In the genomic region with DNA sequence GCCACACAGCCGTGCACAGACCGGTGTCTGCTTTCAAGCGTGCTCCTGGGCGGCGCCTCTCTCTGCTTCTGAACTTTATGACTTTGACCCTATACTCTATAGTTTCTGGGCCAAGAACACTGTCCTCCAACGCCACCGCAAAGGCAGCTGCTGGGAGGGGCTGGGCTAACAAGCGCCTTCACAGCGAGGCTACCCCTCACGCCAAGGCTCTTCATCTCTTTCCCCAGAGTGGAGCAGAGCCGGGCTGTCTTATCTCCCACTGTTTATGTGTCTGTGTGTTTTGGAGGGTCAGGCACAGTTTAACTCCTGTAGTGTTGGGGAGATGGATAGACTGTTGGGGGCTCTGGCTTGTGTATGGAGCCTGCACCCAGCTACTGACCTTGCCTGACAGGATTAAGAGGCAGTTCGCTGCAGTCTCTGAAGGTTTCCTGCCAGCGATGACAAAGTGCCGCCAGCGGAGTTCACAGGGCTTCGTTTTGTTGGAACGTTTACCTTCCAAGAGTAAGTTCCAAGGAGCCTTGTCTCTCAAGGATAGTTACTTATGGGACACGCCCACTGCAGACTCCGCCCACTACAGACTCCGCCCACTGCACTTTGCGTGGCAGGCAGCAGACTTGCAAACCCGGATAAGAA, we compare ENCODE assay signal across 9 mouse cellular contexts. TPM values are rescaled to one million over a fixed set of nuclear protein-coding genes. Genes with fewer than 3 reads are reported as not detected.
DNase-seq lines count a peak whose midpoint lies in the region; ATAC-seq and TF ChIP-seq lines count a peak whose summit lies in the region.
"Had no signal": no experiment of that assay in that cellular context is flagged by ENCODE, and none has a peak within 500 bp of the region (broad histone marks: within the 10 kb centered on the region; RNA-seq: fewer than 3 reads in every experiment).

No protein-coding gene starts in this region.

- no peak for TF ChIP-seq CTCF in intestine, postnatal 0 days (IDR thresholded peaks at IDR 0.05; ENCODE audit: low read depth)

- peaks cover 29% of the 10 kb centered on the region for H3K4me1 ChIP-seq in heart, embryonic 12.5 days (replicated peaks)
- H3K4me1 ChIP-seq in intestine, postnatal 0 days (replicated peaks; ENCODE audit: control insufficient read depth, insufficient read depth, low read length), result peaks cover 11% of the 10 kb centered on the region; the same call in 1 of the 2 replicates

- no peaks in the 10 kb centered on the region for H3K36me3 ChIP-seq in heart, embryonic 12.5 days
- H3K36me3 ChIP-seq in intestine, postnatal 0 days (ENCODE audit: control insufficient read depth, insufficient read depth), result no peaks in the 10 kb centered on the region

- ATAC-seq in heart, embryonic 12.5 days (ENCODE audit: insufficient number of reproducible peaks, low FRiP score), result peak; percentile 58
- peak; percentile 72 for ATAC-seq in intestine, postnatal 0 days
- no peak for ATAC-seq in frontal cortex, adult (ENCODE audit: low TSS enrichment)

- no peak overlapping the region for H3K4me3 ChIP-seq in heart, embryonic 12.5 days
- peak overlapping the region; percentile 13; the same call in 1 of the 2 replicates for H3K4me3 ChIP-seq in intestine, postnatal 0 days (ENCODE audit: low read depth, low read length)

- H3K27me3 ChIP-seq in heart, embryonic 12.5 days (replicated peaks), result peaks cover 12% of the 10 kb centered on the region
- no peaks in the 10 kb centered on the region for H3K27me3 ChIP-seq in intestine, postnatal 0 days (replicated peaks; ENCODE audit: control insufficient read depth, insufficient read depth, low read length)

- WGBS in heart, embryonic 12.5 days, result 30% methylated on average over 22 of the region's 22 CpGs
- WGBS in intestine, postnatal 0 days, result 10% methylated on average over 22 of the region's 22 CpGs

- peaks cover 3% of the 10 kb centered on the region; the same call in 1 of the 2 replicates for H3K9me3 ChIP-seq in heart, embryonic 12.5 days (replicated peaks)
- no peaks in the 10 kb centered on the region for H3K9me3 ChIP-seq in intestine, postnatal 0 days (ENCODE audit: control insufficient read depth)

- no peak overlapping the region for H3K27ac ChIP-seq in heart, embryonic 12.5 days (ENCODE audit: poor library complexity, severe bottlenecking)
- peak overlapping the region; percentile 68; the same call in 1 of the 2 replicates for H3K27ac ChIP-seq in intestine, postnatal 0 days (ENCODE audit: low read depth, low read length)

- DNase-seq in heart, adult 18-20 months, result no peak
- DNase-seq in ZHBTc4 (ENCODE audit: low read depth, low spot score), result peak; percentile 93
- peak; percentile 80 for DNase-seq in lung, postnatal 10 days
- no peak for DNase-seq in right cerebral cortex, postnatal 14 days
- DNase-seq in right cerebral cortex, adult 18-20 months, result no peak

- no peak overlapping the region for H3K9ac ChIP-seq in heart, embryonic 12.5 days
- H3K9ac ChIP-seq in intestine, postnatal 0 days (ENCODE audit: low read depth, low read length), result no peak overlapping the region

- H3K4me2 ChIP-seq in heart, embryonic 12.5 days, result peak overlapping the region; percentile 41
- peak overlapping the region; percentile 55 for H3K4me2 ChIP-seq in intestine, postnatal 0 days (replicated peaks; ENCODE audit: low read depth)

RNA-seq across cellular contexts. Expression of a gene that starts 25.6 kb away (rescaled TPM):
- polyA plus RNA-seq in heart, embryonic 12.5 days (2016; fragmentation: Nextera tagmentation; extraction: Ambion mirVana), result 168 and 183 TPM in 2 replicates
- total RNA-seq in heart, adult 18-20 months (2021), result 10 to 100 TPM; 42.7 to 46.4 TPM
- 127 and 135 TPM in 2 replicates for polyA plus RNA-seq in intestine, postnatal 0 days (2015; fragmentation: Nextera tagmentation; extraction: Ambion mirVana)

RNA-seq across cellular contexts. Expression of a gene that starts 26.0 kb away (rescaled TPM):
- 1,676 and 1,716 TPM in 2 replicates for polyA plus RNA-seq in heart, embryonic 12.5 days (2016; fragmentation: Nextera tagmentation; extraction: Ambion mirVana)
- total RNA-seq in heart, adult 18-20 months (2021), result 1,000 to 10,000 TPM; 4,737 to 4,778 TPM
- polyA plus RNA-seq in intestine, postnatal 0 days (2015; fragmentation: Nextera tagmentation; extraction: Ambion mirVana), result 2,406 and 2,420 TPM in 2 replicates

RNA-seq across cellular contexts. Expression of a gene that starts 26.1 kb away (rescaled TPM):
- polyA plus RNA-seq in heart, embryonic 12.5 days (2016; fragmentation: Nextera tagmentation; extraction: Ambion mirVana), result 0.72 TPM in 1 of 2 replicates, not detected in the other
- not detected for total RNA-seq in heart, adult 18-20 months (2021)
- polyA plus RNA-seq in intestine, postnatal 0 days (2015; fragmentation: Nextera tagmentation; extraction: Ambion mirVana), result 1.0 and 1.9 TPM in 2 replicates

RNA-seq across cellular contexts. Expression of a gene that starts 42.2 kb away (rescaled TPM):
- polyA plus RNA-seq in heart, embryonic 12.5 days (2016; fragmentation: Nextera tagmentation; extraction: Ambion mirVana), result 4.9 and 5.6 TPM in 2 replicates
- 1 to 10 TPM; 4.8 to 6.9 TPM for total RNA-seq in heart, adult 18-20 months (2021)
- 79.5 and 92.3 TPM in 2 replicates for polyA plus RNA-seq in intestine, postnatal 0 days (2015; fragmentation: Nextera tagmentation; extraction: Ambion mirVana)
- total RNA-seq: MEL had no signal

RNA-seq across cellular contexts. Expression of a gene that starts 46.5 kb away (rescaled TPM):
- 3.5 and 6.7 TPM in 2 replicates for polyA plus RNA-seq in heart, embryonic 12.5 days (2016; fragmentation: Nextera tagmentation; extraction: Ambion mirVana)
- total RNA-seq in heart, adult 18-20 months (2021), result 1 to 10 TPM; 5.6 to 6.3 TPM
- 3.9 and 4.0 TPM in 2 replicates for polyA plus RNA-seq in intestine, postnatal 0 days (2015; fragmentation: Nextera tagmentation; extraction: Ambion mirVana)

Comparison
In these comparisons a context has a peak if more than half of its experiments do, and no peak if none do; other contexts are left out.
1. DNase-seq: peak in ZHBTc4 (single experiment) and lung, postnatal 10 days (single experiment); none in heart, adult 18-20 months (0 of 2), right cerebral cortex, postnatal 14 days (single experiment) and right cerebral cortex, adult 18-20 months (single experiment).